12 mouse cellular contexts compared by ENCODE assay signal in genomic region chr7:132732136-132732789, GRCm38 (mm10).
A peak's percentile ranks its signal among the peaks of the same experiment; 100 is the strongest.
DNase-seq lines count a peak whose midpoint lies in the region; ATAC-seq and TF ChIP-seq lines count a peak whose summit lies in the region.
"Had no signal": no experiment of that assay in that cellular context is flagged by ENCODE, and none has a peak within 500 bp of the region (broad histone marks: within the 10 kb centered on the region; RNA-seq: fewer than 3 reads in every experiment).

No protein-coding gene starts in this region.

- H3K4me2 ChIP-seq in hindbrain, embryonic 11.5 days (replicated peaks; ENCODE audit: low read depth, low read length) = no peak overlapping the region
- no peak overlapping the region for H3K4me2 ChIP-seq in embryonic facial prominence, embryonic 12.5 days (replicated peaks)
- H3K4me2 ChIP-seq: heart, embryonic 11.5 days had no signal

- no peak for TF ChIP-seq CTCF in E14TG2a.4 (conservative IDR thresholded peaks at IDR 0.05; ENCODE audit: low read length)

- no peaks in the 10 kb centered on the region for H3K27me3 ChIP-seq in hindbrain, embryonic 10.5 days (ENCODE audit: insufficient read depth, poor library complexity, severe bottlenecking)
- no peaks in the 10 kb centered on the region for H3K27me3 ChIP-seq in hindbrain, embryonic 11.5 days (ENCODE audit: control insufficient read depth, insufficient read depth, low read length)
- no peaks in the 10 kb centered on the region for H3K27me3 ChIP-seq in E14TG2a.4 (ENCODE audit: insufficient read depth, low read length)
- H3K27me3 ChIP-seq in embryonic facial prominence, embryonic 12.5 days = no peaks in the 10 kb centered on the region
- no peaks in the 10 kb centered on the region for H3K27me3 ChIP-seq in midbrain, embryonic 10.5 days (ENCODE audit: low read depth, poor library complexity, severe bottlenecking)

- no peak for ATAC-seq in hindbrain, embryonic 11.5 days (ENCODE audit: low FRiP score)
- no peak for ATAC-seq in embryonic facial prominence, embryonic 12.5 days (ENCODE audit: insufficient number of reproducible peaks, insufficient read depth, low FRiP score, low TSS enrichment)
- ATAC-seq: intestine, embryonic 16.5 days had no signal

- no peak for DNase-seq in hindbrain, embryonic 10.5 days (ENCODE audit: low spot score)
- no peak for DNase-seq in hindbrain, embryonic 11.5 days (ENCODE audit: low spot score)
- no peak for DNase-seq in midbrain, embryonic 10.5 days (ENCODE audit: low spot score)
- no peak for DNase-seq in MN1 (ENCODE audit: low spot score)
- DNase-seq in adrenal gland, adult 2 months = no peak
- no peak for DNase-seq in heart, adult 18-20 months
- DNase-seq: right cerebral cortex, adult 18-20 months had no signal

- H3K4me1 ChIP-seq in hindbrain, embryonic 10.5 days (replicated peaks) = peaks cover 77% of the 10 kb centered on the region
- peaks cover 22% of the 10 kb centered on the region for H3K4me1 ChIP-seq in hindbrain, embryonic 11.5 days (replicated peaks; ENCODE audit: control insufficient read depth, insufficient read depth, low read length)
- H3K4me1 ChIP-seq in E14TG2a.4 (replicated peaks; ENCODE audit: low read depth, low read length) = peaks cover 96% of the 10 kb centered on the region
- H3K4me1 ChIP-seq in embryonic facial prominence, embryonic 12.5 days = peaks cover 17% of the 10 kb centered on the region
- peaks cover 70% of the 10 kb centered on the region for H3K4me1 ChIP-seq in midbrain, embryonic 10.5 days

- peaks cover 13% of the 10 kb centered on the region for H3K36me3 ChIP-seq in hindbrain, embryonic 10.5 days
- H3K36me3 ChIP-seq in hindbrain, embryonic 11.5 days (ENCODE audit: control insufficient read depth, insufficient read depth, low read length) = no peaks in the 10 kb centered on the region
- H3K36me3 ChIP-seq in E14TG2a.4 (ENCODE audit: insufficient read depth, low read length) = 0 out of 2 replicates have a peak, but pooled peaks cover 6% of the 10 kb centered on the region
- H3K36me3 ChIP-seq in embryonic facial prominence, embryonic 12.5 days = no peaks in the 10 kb centered on the region
- peaks cover 9% of the 10 kb centered on the region for H3K36me3 ChIP-seq in midbrain, embryonic 10.5 days

- H3K4me3 ChIP-seq in hindbrain, embryonic 10.5 days = no peak overlapping the region
- no peak overlapping the region for H3K4me3 ChIP-seq in hindbrain, embryonic 11.5 days (ENCODE audit: low read depth, low read length)
- H3K4me3 ChIP-seq in E14TG2a.4 (replicated peaks; ENCODE audit: low read length) = 0 out of 2 replicates have a peak overlapping the region, but pooled peaks have one; percentile 2
- no peak overlapping the region for H3K4me3 ChIP-seq in embryonic facial prominence, embryonic 12.5 days
- H3K4me3 ChIP-seq in midbrain, embryonic 10.5 days = no peak overlapping the region

- 64% methylated on average over 6 of the region's 6 CpGs for WGBS in hindbrain, embryonic 10.5 days
- 56% methylated on average over 6 of the region's 6 CpGs for whole genome bisulfite sequencing in hindbrain, embryonic 11.5 days
- 68% methylated on average over 6 of the region's 6 CpGs for WGBS in embryonic facial prominence, embryonic 12.5 days
- WGBS in midbrain, embryonic 10.5 days = 57% methylated on average over 6 of the region's 6 CpGs

- H3K9me3 ChIP-seq in hindbrain, embryonic 10.5 days = no peaks in the 10 kb centered on the region
- no peaks in the 10 kb centered on the region for H3K9me3 ChIP-seq in hindbrain, embryonic 11.5 days (ENCODE audit: control insufficient read depth, low read length)
- H3K9me3 ChIP-seq in E14TG2a.4 (ENCODE audit: low read length) = no peaks in the 10 kb centered on the region
- H3K9me3 ChIP-seq in embryonic facial prominence, embryonic 12.5 days = no peaks in the 10 kb centered on the region
- H3K9me3 ChIP-seq in midbrain, embryonic 10.5 days (replicated peaks) = no peaks in the 10 kb centered on the region

- H3K9ac ChIP-seq in hindbrain, embryonic 11.5 days (ENCODE audit: low read depth, low read length) = no peak overlapping the region
- no peak overlapping the region for H3K9ac ChIP-seq in embryonic facial prominence, embryonic 12.5 days

- peak overlapping the region; percentile 84 for H3K27ac ChIP-seq in hindbrain, embryonic 10.5 days
- H3K27ac ChIP-seq in hindbrain, embryonic 11.5 days (ENCODE audit: low read depth, low read length) = no peak overlapping the region
- 0 out of 2 replicates have a peak overlapping the region, but pooled peaks have one; percentile 7 for H3K27ac ChIP-seq in embryonic facial prominence, embryonic 12.5 days
- H3K27ac ChIP-seq in midbrain, embryonic 10.5 days (replicated peaks) = peak overlapping the region; percentile 68
- H3K27ac ChIP-seq: stomach, postnatal 0 days had no signal
